In genomic region chr4:99022221-99022620, GRCm38 (mm10) we compare ENCODE assay signal across 30 mouse cellular contexts. TPM values are rescaled to one million over a fixed set of nuclear protein-coding genes. Genes with fewer than 3 reads are reported as not detected.
"Had no signal": no experiment of that assay in that cellular context is flagged by ENCODE, and none has a peak within 500 bp of the region (broad histone marks: within the 10 kb centered on the region; RNA-seq: fewer than 3 reads in every experiment).

No protein-coding gene starts in this region.

- H3K36me3 ChIP-seq: intestine, embryonic 15.5 days had no signal

- H3K27ac ChIP-seq: gastrocnemius, adult 2 months; heart, embryonic 10.5 days; hindbrain, embryonic 10.5 days; hindbrain, embryonic 12.5 days; hindbrain, embryonic 14.5 days; intestine, embryonic 15.5 days; layer of hippocampus, adult 2 months; left cerebral cortex, adult 2 months; limb, embryonic 13.5 days; limb, embryonic 15.5 days; liver, embryonic 12.5 days; liver, embryonic 14.5 days had no signal

- H3K4me1 ChIP-seq: heart, embryonic 10.5 days; heart, embryonic 12.5 days; hindbrain, embryonic 10.5 days; hindbrain, embryonic 12.5 days; intestine, embryonic 15.5 days; limb, embryonic 13.5 days; limb, embryonic 15.5 days; liver, embryonic 12.5 days had no signal

- H3K9me3 ChIP-seq: heart, embryonic 10.5 days; heart, embryonic 12.5 days; hindbrain, embryonic 10.5 days; hindbrain, embryonic 12.5 days; intestine, embryonic 15.5 days; limb, embryonic 13.5 days; limb, embryonic 15.5 days; liver, embryonic 12.5 days had no signal

- H3K9ac ChIP-seq: heart, embryonic 12.5 days; hindbrain, embryonic 12.5 days; hindbrain, embryonic 14.5 days; intestine, embryonic 15.5 days; limb, embryonic 13.5 days; limb, embryonic 15.5 days; liver, embryonic 12.5 days; liver, embryonic 14.5 days had no signal

- H3K27me3 ChIP-seq: heart, embryonic 12.5 days; hindbrain, embryonic 12.5 days; intestine, embryonic 15.5 days; limb, embryonic 13.5 days; limb, embryonic 15.5 days; liver, embryonic 12.5 days had no signal

- ATAC-seq: hindbrain, embryonic 16.5 days; inflammation-experienced regulatory T-cells, adult 6 months; intestine, embryonic 15.5 days; intestine, postnatal 0 days; liver, embryonic 12.5 days had no signal

- H3K4me2 ChIP-seq: heart, embryonic 12.5 days; hindbrain, embryonic 12.5 days; hindbrain, embryonic 14.5 days; intestine, embryonic 15.5 days; limb, embryonic 13.5 days; limb, embryonic 15.5 days; liver, embryonic 12.5 days had no signal

- DNase-seq: gastrocnemius, adult 2 months; gastrocnemius, postnatal 10 days; gastrocnemius, postnatal 25 days; heart, adult 18-20 months; heart, postnatal 10 days; heart, postnatal 4 days; kidney, adult 18-20 months; kidney, adult 8-10 months; kidney, postnatal 10 days; kidney, postnatal 25 days; kidney, postnatal 4 days; left cerebral cortex, postnatal 4 days had no signal

- H3K4me3 ChIP-seq: gastrocnemius, adult 2 months; heart, embryonic 10.5 days; heart, embryonic 12.5 days; hindbrain, embryonic 10.5 days; hindbrain, embryonic 12.5 days; intestine, embryonic 15.5 days; layer of hippocampus, adult 2 months; left cerebral cortex, adult 2 months; limb, embryonic 13.5 days; limb, embryonic 15.5 days; liver, embryonic 12.5 days had no signal

RNA-seq across cellular contexts. Expression of gene Angptl3, which starts 8.5 kb away (rescaled TPM):
- total RNA-seq: gastrocnemius, adult 2 months; gastrocnemius, postnatal 10 days; gastrocnemius, postnatal 25 days; layer of hippocampus, adult 2 months; layer of hippocampus, postnatal 10 days; left cerebral cortex, postnatal 10 days; left cerebral cortex, postnatal 25 days; left cerebral cortex, postnatal 4 days had no signal
- polyA plus RNA-seq: inflammation-experienced regulatory T-cells, adult 6 months had no signal
